Mouse (Mus musculus) heart, embryonic 11.5 days (tissue): ENCODE data around the gene Sox6. TPM values are rescaled to one million over a fixed set of nuclear protein-coding genes. Genes with fewer than 3 reads are reported as not detected.

ENCODE experiments used
- ATAC-seq: fragments of 200-750 bp; cut with Nextera tagmentation; replicated peaks from 2 replicates; pipeline ENCODE4 v1.8.0; 2017; ENCODE audit warnings: moderate library complexity; ENCODE audit not compliant: insufficient number of reproducible peaks, low FRiP score, low TSS enrichment
- H3K27ac ChIP-seq: fragments of 300-500 bp; sonication (generic); 2 replicates; pipeline ENCODE4 v1.5.1; 2014; ENCODE audit warnings: mild to moderate bottlenecking, low read depth, low read length
- H3K27me3 ChIP-seq: fragments of 300-500 bp; sonication (generic); 2 replicates; pipeline ENCODE4 v1.6.1; 2014; ENCODE audit warnings: mild to moderate bottlenecking, low read length, mixed read lengths; ENCODE audit not compliant: control insufficient read depth, insufficient read depth
- H3K36me3 ChIP-seq: fragments of 300-500 bp; sonication (generic); 2 replicates; pipeline ENCODE4 v1.6.1; 2014; ENCODE audit warnings: mild to moderate bottlenecking, low read length, moderate library complexity, mixed read lengths; ENCODE audit not compliant: control insufficient read depth, insufficient read depth
- H3K4me1 ChIP-seq: fragments of 300-500 bp; sonication (generic); 2 replicates; pipeline ENCODE4 v1.6.1; 2014; ENCODE audit warnings: low read length; ENCODE audit not compliant: control insufficient read depth, insufficient read depth
- H3K4me2 ChIP-seq: fragments of 300-500 bp; sonication (generic); 2 replicates; pipeline ENCODE4 v1.6.1; 2014; ENCODE audit warnings: mild to moderate bottlenecking, moderate library complexity
- H3K4me3 ChIP-seq: fragments of 300-500 bp; sonication (generic); 2 replicates; pipeline ENCODE4 v1.5.1; 2014; ENCODE audit warnings: low read depth, low read length
- H3K9ac ChIP-seq: fragments of 300-500 bp; sonication (generic); 2 replicates; pipeline ENCODE4 v1.6.1; 2014; ENCODE audit warnings: mild to moderate bottlenecking, low read depth, low read length, moderate library complexity
- H3K9me3 ChIP-seq: fragments of 300-500 bp; sonication (generic); replicated peaks from 2 replicates; pipeline ENCODE4 v1.6.1; 2016; ENCODE audit warnings: low read length; ENCODE audit not compliant: control insufficient read depth
- WGBS: fragments of 180-500 bp; shearing (Covaris S2); extraction: QIAGEN DNeasy Blood & Tissue Kit; methylation state at CpG from one replicate; pipeline ENCODE4 v1.1.7; 2014; ENCODE audit not compliant: insufficient replicate concordance; 5-methylcytosine and 5-hydroxymethylcytosine counted together
- polyA plus RNA-seq: library from polyadenylated mRNA; unstranded; fragments of >200 nt; fragmentation: Nextera tagmentation; extraction: Ambion mirVana; gene quantifications from 2 replicates; pipeline ENCODE4 v1.2.1, GENCODE M21; 2014

Sox6 gene
- polyA plus RNA-seq, 1 experiment from 2014 or later: 45.1 TPM

GRCm38 (mm10) chr7:115721624-115722540 is 316.7 kb downstream of the Sox6 start:
- no peak for ATAC-seq
- Histone ChIP-seq H3K9ac (no peak overlapping the region), H3K27me3 (no peaks in the 10 kb centered on the region), H3K9me3 (no peaks in the 10 kb centered on the region), H3K4me2 (0 out of 2 replicates have a peak overlapping the region, but pooled peaks have one; percentile 1), H3K4me1 (peaks cover 17% of the 10 kb centered on the region), H3K4me3 (no peak overlapping the region), H3K27ac (no peak overlapping the region; the same call in 1 of the 2 replicates), H3K36me3 (no peaks in the 10 kb centered on the region)
- 26% methylated on average over 7 of the region's 7 CpGs for WGBS

GRCm38 (mm10) chr7:115719791-115720190 is 318.8 kb downstream of the Sox6 start:
- WGBS: 83% methylated on average over 3 of the region's 3 CpGs
- H3K9ac ChIP-seq: no peak overlapping the region
- H3K36me3 ChIP-seq: no peaks in the 10 kb centered on the region
- H3K27me3 ChIP-seq: no peaks in the 10 kb centered on the region
- no peak for ATAC-seq
- no peak overlapping the region for H3K27ac ChIP-seq
- H3K4me1 ChIP-seq: peaks cover 17% of the 10 kb centered on the region
- H3K4me3 ChIP-seq: no peak overlapping the region
- H3K9me3 ChIP-seq: no peaks in the 10 kb centered on the region
- H3K4me2 ChIP-seq: no peak overlapping the region

DNA sequence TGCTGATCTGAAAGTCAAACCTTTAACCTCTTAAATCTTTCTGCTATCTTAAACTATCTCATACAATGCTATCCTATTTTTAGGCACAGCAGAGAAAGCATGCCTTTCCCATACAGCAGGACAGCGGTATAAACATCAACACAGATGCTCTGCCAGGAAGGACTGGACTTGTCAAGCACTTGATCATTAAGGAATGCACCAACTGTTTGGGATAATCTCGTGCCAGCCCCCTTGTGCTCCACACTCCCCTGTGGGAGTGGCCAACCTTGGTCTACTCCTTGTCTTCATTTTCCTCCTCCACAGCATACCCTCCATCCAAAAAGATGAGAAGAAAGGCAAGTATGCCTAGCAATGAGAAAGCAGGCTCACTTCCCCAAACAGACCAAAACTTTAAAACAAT is 332.5 kb downstream of the Sox6 start:
- Histone ChIP-seq H3K4me3 (no peak overlapping the region), H3K4me1 (peaks cover 28% of the 10 kb centered on the region), H3K9ac (no peak overlapping the region), H3K27ac (peak overlapping the region; percentile 42; the same call in 1 of the 2 replicates), H3K27me3 (no peaks in the 10 kb centered on the region), H3K9me3 (no peaks in the 10 kb centered on the region), H3K36me3 (no peaks in the 10 kb centered on the region), H3K4me2 (peak overlapping the region; percentile 37)
- ATAC-seq: no peak
- WGBS: 10% methylated on average over 2 of the region's 2 CpGs

DNA sequence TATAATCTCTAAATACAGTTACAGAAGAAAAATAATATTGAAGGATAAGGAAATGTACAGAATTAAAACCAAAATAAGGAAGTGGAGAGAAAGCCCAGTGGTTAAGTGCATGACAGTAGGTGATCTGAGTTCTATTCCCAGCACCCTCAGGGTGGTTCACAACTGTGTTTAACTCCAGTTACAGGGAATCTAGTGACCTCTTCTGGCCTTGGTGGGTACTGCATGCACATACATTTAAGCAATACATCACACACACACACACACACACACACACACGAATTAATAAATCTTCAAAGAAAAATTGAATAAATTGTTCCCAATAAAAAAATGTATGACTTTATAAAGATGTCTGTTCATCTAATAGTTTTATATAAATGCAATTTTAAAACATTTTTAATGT is 340.5 kb downstream of the Sox6 start:
- H3K4me2 ChIP-seq: no peak overlapping the region
- no peaks in the 10 kb centered on the region for H3K36me3 ChIP-seq
- H3K27ac ChIP-seq: no peak overlapping the region
- no peak for ATAC-seq
- 68% methylated on average over 1 of the region's 1 CpGs for WGBS
- peaks cover 9% of the 10 kb centered on the region for H3K4me1 ChIP-seq
- H3K4me3 ChIP-seq: no peak overlapping the region
- H3K9me3 ChIP-seq: no peaks in the 10 kb centered on the region
- no peak overlapping the region for H3K9ac ChIP-seq
- H3K27me3 ChIP-seq: no peaks in the 10 kb centered on the region

DNA sequence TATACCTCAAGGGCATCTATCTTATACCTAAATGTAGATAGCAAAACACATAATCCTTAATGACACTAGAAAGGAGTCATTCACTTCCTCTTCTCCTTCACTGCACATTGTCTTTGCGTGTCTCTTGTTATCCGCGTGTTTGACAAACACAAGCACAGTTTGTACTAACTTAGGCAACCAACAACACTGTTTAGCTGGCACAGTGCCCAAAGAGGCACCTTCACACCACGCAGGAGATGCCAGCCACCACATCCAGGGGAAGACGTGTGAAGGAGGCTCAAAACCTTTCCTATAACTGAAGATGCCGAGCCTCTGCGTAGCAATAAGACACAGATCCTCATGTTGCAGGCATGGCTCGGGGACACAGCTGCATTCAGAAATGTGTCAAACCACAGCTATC is 345.4 kb downstream of the Sox6 start:
- Histone ChIP-seq H3K4me3 (no peak overlapping the region), H3K4me2 (no peak overlapping the region), H3K27ac (no peak overlapping the region), H3K4me1 (peaks cover 7% of the 10 kb centered on the region), H3K27me3 (no peaks in the 10 kb centered on the region), H3K9me3 (no peaks in the 10 kb centered on the region), H3K36me3 (no peaks in the 10 kb centered on the region), H3K9ac (no peak overlapping the region)
- no peak for ATAC-seq
- WGBS: 51% methylated on average over 8 of the region's 8 CpGs

- Histone ChIP-seq H3K4me1 (peaks cover 7% of the 10 kb centered on the region), H3K9ac (no peak overlapping the region), H3K27ac (no peak overlapping the region), H3K27me3 (no peaks in the 10 kb centered on the region), H3K4me3 (no peak overlapping the region), H3K36me3 (no peaks in the 10 kb centered on the region), H3K9me3 (no peaks in the 10 kb centered on the region), H3K4me2 (no peak overlapping the region)
- ATAC-seq: no peak
- 76% methylated on average over 4 of the region's 4 CpGs for WGBS
These were observed 347.5 kb downstream of the Sox6 start for GRCm38 (mm10) chr7:115691091-115691490.

DNA sequence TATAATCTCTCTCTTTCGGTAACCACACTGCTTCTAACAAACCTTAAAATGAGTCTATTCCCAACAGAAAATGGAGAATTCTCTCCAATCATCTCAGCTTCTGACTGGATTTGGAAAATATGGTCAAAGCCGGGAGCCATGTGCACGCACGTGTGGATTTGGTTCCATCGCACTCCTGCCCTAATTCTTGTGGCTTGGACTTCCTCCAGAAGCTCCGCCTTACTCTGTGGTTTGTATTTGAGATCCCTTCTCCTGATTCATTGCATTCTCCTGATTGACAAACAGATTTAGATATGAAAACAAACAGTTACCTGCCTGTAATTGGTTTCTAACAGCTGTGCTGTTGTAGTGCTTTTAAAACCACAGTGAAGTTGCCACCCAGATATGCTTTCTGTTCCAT is 351.9 kb downstream of the Sox6 start:
- H3K27me3 ChIP-seq: no peaks in the 10 kb centered on the region
- H3K27ac ChIP-seq: no peak overlapping the region
- H3K4me3 ChIP-seq: no peak overlapping the region
- no peak overlapping the region for H3K4me2 ChIP-seq
- no peak for ATAC-seq
- no peaks in the 10 kb centered on the region for H3K4me1 ChIP-seq
- WGBS: 88% methylated on average over 6 of the region's 6 CpGs
- no peaks in the 10 kb centered on the region for H3K36me3 ChIP-seq
- H3K9me3 ChIP-seq: no peaks in the 10 kb centered on the region
- no peak overlapping the region for H3K9ac ChIP-seq

DNA sequence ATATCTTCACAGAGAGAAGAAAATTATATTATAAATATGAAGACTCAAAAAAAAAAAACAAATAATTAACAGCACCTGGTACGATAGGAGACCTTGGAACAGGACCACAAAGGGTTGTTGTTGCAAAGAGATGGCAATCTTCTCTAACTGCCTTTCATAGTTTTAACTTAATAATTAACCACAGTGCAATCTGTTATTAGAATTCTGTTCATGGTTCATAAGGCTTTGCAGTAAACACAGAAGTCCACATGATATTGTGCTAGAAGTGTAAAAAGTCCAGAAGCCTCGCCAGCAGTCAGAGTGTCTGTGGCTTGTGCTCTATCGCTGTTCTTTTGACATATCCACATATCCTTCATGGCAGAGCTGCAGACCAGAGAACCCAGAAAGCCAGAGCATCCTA is 354.5 kb downstream of the Sox6 start:
- H3K4me2 ChIP-seq: no peak overlapping the region
- no peaks in the 10 kb centered on the region for H3K27me3 ChIP-seq
- no peaks in the 10 kb centered on the region for H3K4me1 ChIP-seq
- ATAC-seq: no peak
- no peak overlapping the region for H3K27ac ChIP-seq
- no peaks in the 10 kb centered on the region for H3K9me3 ChIP-seq
- 86% methylated on average over 3 of the region's 3 CpGs for WGBS
- no peak overlapping the region for H3K9ac ChIP-seq
- no peak overlapping the region for H3K4me3 ChIP-seq
- no peaks in the 10 kb centered on the region for H3K36me3 ChIP-seq

- H3K4me3 ChIP-seq: no peak overlapping the region
- 79% methylated on average over 2 of the region's 2 CpGs for WGBS
- ATAC-seq: no peak
- H3K27me3 ChIP-seq: no peaks in the 10 kb centered on the region
- no peaks in the 10 kb centered on the region for H3K36me3 ChIP-seq
- no peaks in the 10 kb centered on the region for H3K9me3 ChIP-seq
- peaks cover 19% of the 10 kb centered on the region; the same call in 1 of the 2 replicates for H3K4me1 ChIP-seq
- H3K4me2 ChIP-seq: no peak overlapping the region
- H3K9ac ChIP-seq: no peak overlapping the region
- no peak overlapping the region for H3K27ac ChIP-seq
These were observed 366.8 kb downstream of the Sox6 start for GRCm38 (mm10) chr7:115671749-115672148.
